Mouse (Mus musculus) thymus, adult 2 months (tissue): ENCODE data around the gene Xcl1.

Experiments used
- CTCF ChIP-seq: fragments of 200-500 bp; IDR thresholded peaks from 2 replicates; pipeline ENCODE4 v1.5.1; 2012; ENCODE audit warnings: mild to moderate bottlenecking, control low read depth, low read length, moderate library complexity, borderline replicate concordance; ENCODE audit not compliant: control insufficient read depth, poor library complexity, insufficient read depth; ENCODE audit errors: extremely low read depth
- POLR2A ChIP-seq: fragments of 200-500 bp; IDR thresholded peaks from 2 replicates; pipeline ENCODE4 v1.6.1; 2012; ENCODE audit warnings: mild to moderate bottlenecking, low read length, control low read depth, moderate library complexity; ENCODE audit not compliant: control insufficient read depth, poor library complexity, insufficient read depth; ENCODE audit errors: extremely low read depth

DNA sequence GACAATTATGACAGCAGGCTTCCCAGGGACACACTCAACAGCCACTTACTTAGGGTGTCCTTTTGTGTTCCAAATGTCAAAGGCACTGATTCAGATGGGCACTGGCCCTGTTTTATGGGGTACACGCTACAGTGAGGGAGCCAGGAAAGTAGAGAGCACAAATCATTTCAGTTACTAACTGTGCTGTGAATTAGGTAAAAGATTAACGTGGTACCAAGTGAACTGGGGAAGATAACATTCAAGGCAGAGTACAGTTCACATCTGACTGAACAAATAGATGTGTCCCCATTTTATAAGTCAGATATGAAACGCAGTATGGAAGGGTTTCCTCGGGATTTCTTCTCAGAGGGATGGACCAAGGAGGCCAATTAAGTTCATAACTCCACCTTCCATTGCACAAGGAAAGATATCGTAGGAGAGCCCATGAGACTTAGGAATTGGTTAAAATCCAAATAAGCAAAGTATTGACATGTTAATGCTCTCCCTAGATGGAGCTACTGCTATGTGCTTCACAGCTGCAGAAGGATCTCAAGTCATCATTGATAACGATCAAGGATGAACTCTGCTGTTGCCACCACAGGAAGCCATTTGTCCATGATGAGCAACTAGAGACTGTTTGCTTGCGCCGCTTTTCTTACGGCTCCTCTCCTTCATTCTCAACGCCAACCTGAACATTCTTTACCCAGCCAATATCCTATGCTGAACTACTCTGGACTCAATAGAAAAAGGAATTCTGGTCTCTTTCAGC is 1.7 kb downstream of the Xcl1 start:
- no peak for TF ChIP-seq POLR2A
- no peak for TF ChIP-seq CTCF
